Mouse (Mus musculus): ENCODE data around the gene Ush2a. TPM values are rescaled to one million over a fixed set of nuclear protein-coding genes. Genes with fewer than 3 reads are reported as not detected.

Ush2a gene
- polyA plus RNA-seq (2012; rRNA removed) = not detected in 2 replicates

GRCm38 (mm10) chr1:188261903-188262682, at the start of gene Ush2a:
TSS of gene Ush2a (plus strand) at chr1:188262023.

DNA sequence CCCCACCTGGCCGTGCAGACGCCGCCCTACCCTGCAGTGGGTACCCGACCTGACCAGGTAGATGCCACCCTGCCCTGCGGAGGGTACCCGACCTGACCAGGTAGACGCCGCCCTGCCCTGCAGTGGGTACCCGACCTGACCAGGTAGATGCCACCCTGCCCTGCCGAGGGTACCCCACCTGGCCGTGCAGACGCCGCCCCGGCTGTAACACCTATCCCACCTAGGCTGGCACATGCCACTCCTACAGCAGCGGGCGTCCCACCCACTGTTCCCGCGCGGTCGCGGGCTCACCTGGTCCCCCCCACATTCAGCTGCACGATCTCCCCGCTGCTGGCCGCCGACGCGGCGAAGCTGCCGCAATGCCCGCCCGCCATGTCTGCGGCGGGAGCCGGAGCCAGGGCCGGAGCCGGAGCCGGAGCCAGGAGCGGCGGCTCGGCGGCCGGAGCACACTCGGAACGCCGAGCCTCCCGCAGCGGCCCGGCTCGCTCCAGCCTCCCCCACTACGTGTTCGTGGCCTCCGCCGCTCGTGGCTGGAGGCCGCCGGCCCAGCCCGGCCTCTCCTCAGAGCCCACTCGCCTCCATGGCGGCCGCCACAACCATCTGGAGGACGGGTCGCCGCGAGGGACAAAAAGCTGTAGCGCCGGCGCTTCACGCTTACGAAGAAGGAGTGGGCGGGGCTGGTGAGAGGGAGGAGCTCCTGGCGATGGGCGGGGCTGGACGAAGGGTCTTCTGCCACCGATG, 745.6 kb downstream of the Ush2a start, which contains the start of gene Kctd3:
Gene Kctd3 (minus strand): TSS at position 603 of the 741 bp plus-strand sequence.

